Mouse (Mus musculus) kidney, postnatal 4 days (tissue): ENCODE results near the gene Dera.
A peak's percentile ranks its signal among the peaks of the same experiment; 100 is the strongest.

Source experiments
- DNase-seq, 2 experiments: peaks; one replicate each; pipeline ENCODE4 v3.0.0; 2021; ENCODE audit warnings: mixed read lengths in 2 of 2

The Dera gene

DNA sequence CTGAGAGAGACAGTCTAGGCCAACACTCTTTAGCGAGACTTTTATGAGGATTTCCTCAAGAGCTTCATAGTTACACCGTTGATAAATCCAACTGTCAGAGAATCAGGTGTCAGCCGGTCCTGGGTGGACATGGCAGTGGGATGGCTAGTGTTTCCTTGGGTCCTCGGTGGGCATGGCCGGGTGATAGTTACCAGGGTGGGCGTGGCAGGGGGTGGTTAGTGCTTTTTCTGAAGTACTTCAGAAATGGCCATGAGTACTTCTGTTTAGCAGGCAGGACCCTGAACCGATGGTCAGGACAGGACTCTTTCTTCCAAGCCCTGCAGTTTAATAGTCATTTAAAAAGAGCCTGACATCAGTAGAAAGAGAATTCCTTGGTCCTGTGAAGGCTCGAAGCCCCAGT lies 52.5 kb downstream of the Dera start:
- no peak for DNase-seq

DNA sequence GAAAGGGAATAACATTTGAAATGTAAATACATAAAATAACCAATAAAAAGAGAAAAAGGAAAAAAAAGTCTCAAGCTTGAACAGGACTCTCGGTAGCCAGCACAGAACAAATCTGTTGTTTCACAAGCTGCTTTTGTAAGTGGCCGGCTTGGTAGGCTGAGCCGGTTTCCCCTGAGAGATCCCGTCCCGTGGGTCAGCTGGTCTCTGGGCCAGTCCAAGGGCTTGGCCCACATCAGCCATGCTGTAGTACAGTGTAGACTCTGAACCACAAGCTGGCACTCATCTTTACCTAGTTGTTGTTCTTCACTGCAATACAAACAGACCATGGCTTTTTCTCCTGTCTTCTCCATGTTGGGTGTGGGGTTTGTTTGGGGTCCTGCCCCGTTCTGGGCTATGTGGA lies 53.0 kb downstream of the Dera start:
- DNase-seq = no peak

DNA sequence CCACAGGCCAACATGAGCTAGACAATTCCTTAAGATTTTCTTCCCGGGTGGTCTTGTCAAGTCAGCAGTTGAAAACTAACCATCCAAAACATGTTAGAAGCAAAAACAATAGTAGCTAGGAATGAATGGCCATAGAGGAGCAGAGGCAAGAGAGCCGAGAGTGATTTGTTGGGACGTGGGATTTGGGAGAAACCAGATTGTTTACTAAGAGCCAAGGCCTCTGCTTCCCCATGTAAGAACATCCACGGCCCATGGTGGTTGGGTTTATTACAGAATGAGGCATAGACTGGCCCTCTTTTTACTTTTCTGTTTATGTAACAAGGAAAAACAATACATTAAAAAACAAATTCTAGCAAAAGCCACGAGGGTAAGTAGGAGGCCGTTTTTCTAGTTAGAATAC lies 54.4 kb downstream of the Dera start:
- no peak for DNase-seq

DNA sequence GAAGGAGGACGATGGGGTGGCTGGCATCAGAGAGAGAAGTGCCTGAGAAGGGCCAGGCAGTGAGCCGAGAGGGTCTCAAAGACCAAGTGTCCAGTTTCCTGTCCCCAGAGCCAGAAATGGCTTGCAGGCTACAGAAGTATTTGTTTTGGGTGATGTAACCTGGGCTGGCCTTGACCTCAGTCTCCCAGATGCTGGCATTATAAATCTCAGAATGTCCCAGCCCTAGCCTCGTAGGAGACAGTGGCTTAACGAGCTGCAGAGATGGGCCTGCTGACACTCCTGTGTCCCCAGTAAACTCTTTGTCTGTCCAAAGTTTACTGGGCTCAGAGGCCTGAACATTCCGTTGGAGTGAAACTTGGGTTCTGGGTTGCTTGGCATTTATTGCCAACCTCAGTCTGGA lies 55.8 kb downstream of the Dera start:
- DNase-seq = no peak

DNA sequence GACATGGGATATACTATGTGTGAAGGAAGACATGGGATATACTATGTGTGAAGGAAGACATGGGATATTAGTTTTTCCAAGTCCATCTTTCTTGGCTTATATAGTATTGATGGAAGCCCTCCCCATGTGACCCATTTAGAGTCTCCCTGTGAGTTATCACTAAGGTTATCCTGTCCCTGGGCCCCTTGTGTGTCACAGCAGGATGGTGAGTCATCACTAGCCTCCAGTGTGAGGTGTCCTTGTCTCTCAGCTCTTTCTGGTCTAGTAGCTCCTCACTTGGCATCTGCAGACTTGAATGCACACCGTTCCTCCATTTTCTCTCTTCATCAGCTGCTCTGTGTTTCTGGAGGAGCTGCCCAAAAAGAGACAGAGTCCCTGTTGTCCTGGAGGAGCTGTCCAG lies 59.7 kb downstream of the Dera start:
- no peak for DNase-seq

DNA sequence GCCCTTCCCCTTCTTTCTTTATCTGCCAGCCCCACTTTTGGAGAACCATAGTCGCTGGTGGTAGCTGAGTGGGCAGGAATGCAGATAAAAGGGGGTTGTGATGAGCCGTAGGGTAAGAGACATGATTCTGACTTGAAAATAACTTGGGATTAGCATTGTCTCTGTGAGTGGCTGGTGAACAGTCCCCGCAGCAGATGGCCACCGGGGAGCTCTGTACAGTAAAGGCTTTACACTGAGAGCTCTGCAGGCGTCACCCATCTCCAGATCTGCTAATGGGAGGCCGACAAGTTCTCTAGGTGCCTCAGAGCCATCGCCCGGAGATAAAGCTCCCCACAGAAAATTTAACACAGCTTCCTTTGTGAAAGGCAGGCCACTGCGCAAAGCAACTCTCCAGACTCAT lies 62.2 kb downstream of the Dera start:
- no peak for DNase-seq

DNA sequence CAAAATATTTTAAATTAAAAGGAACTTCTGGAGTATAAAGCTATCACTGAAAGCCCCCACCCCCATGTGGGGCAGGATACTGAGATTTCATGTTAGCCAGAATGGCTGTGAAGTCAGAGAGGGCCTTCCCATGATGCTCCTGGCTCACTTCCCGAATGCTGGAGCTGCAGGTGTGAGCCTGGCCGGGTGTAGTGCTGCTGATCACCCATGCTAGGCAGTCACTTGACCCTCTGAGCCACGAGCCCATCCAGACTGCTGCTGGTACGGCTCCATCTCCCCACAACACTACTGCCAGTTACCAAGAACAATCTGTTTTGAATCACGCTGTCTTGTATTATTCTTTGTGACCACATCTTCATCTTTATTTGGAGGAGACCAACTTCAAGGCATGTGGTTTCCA lies 68.2 kb downstream of the Dera start:
- DNase-seq = no peak

DNA sequence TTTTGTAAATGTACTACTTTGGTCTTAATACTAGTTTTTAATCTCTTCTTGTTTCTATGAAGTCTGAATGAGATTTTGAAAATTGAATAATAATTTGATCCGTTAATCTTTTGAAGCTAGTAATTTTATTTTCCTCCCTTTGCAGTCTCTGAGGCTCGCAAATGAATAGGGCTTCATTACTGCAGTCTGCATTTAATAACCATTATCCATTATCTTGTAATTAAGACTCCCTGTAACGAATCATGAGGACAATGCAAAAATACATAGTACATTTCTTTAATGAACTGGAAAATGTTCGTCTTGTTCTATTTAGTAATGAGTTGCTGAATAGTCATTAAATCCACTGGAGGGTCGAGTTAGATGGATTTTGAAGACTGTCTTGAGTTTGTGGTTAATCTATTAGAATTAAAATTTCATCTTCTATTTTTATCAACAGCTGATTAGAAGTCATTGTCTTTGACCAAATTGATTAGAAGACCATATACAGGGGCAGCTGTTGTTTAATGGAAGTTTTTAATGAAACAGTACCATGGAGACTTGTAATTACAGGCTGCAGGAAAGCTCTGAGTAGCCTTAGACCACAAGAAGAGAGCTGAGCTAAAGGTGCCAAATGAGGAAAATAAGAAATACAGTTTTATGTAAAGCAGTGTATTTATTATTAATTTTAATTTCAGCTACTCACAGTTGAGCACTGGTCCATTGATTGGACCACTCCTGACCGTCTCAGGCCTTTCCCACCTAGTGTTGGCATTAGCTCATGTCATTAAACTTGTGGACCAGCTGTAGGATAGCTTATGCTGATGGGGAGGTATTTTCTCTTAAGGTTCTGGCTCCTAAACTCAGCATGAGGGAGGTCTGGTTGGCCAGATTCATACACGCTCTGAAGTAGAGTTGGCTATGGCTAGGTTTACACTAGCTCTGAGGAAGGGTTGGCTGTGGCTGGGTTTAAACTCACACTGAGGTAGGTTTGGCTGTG lies 70.0 kb downstream of the Dera start:
- DNase-seq = no peak

DNA sequence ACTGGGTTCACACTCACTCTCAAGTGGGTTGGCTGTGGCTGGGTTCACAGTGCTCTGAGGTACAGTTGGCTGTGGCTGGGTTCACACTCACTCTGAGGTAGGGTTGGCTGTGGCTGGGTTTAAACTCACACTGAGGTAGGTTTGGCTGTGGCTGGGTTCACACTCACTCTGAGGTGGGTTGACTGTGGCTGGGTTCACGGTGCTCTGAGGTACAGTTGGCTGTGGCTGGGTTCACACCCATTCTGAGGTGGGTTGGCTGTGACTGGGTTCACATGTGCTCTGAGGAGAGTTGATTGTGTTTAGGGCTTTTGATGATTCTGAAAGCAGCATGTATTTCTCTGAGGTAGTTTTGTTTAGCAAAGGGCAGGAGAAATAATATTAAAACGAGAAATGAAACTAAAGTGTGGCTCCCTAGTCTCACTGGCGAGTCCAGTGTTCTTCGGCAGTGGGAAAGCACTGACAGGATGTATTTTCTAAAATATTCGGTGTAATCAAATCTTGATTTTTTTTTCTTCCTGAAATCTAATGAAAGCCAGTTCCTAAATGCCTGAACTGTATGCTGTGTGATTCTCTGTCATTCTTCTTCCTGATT lies 70.8 kb downstream of the Dera start:
- no peak for DNase-seq

DNA sequence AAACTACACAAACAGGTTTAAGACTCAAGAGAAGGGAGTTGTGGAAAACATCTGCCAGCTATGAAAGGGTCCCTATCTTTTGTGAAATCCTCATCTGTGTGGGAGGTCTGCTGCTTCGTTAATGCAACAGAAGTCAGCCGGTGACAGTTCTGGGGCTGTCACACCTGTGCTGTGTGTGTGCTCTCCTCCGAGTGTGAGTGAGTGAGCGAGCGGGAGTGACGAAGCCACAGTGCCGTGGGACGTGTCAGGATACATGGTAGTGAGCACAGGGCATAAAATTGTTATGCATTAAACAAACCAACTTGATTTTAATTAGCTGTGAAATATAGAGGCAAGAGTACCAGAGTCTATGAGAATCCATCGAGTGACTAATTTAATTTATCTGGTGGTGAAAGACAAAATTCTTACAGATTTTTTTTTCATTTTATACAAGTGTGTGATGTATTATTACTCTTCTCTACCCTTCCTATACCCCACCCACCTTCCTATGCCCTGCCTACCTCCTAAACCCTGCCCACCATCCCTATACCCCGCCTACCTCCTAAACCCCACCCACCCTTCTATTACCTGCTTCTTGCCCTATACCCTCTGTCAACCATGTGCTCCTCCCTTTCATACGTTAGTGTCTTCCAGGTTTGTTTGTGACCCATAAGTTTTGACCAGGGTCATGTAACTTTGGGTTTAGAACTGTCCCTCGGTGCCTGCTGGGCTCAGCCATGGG lies 74.9 kb downstream of the Dera start:
- DNase-seq = no peak

DNA sequence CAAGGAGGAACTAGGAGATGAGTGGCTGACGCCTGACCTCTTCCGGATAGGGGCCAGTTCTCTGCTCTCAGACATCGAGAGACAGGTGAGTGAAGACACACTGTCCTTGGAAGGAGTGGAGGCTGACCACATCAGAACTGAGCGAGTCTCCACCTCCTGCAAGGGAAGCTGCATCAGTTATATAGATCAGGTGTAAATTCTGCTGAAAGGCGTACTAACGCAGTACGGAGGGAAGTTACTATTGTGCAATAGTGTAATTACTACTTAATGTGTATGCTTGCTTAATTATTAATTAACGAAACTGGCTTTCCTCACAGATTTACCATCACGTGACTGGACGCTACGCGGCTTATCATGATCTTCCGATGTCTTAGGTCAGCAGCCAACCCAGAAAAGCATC lies 82.5 kb downstream of the Dera start:
- no peak for DNase-seq

DNA sequence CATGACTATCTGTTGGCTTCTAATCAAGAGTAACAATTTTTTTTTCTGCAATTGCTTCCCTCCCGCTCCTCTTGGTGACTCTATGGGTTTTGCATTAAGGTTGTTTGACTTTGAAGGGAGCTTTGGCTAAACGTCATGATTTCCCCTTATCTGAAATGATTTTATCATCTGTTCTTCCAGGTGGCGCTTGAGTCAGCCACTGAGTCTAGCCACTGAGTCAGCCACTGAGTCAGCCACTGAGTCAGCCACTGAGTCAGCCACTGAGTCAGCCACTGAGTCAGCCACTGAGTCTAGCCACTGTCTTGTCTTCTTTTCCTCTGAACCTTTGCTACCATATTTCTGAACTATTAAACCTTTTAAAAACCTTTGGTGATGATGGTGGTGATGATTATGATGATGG lies 89.0 kb downstream of the Dera start:
- no peak for DNase-seq

DNA sequence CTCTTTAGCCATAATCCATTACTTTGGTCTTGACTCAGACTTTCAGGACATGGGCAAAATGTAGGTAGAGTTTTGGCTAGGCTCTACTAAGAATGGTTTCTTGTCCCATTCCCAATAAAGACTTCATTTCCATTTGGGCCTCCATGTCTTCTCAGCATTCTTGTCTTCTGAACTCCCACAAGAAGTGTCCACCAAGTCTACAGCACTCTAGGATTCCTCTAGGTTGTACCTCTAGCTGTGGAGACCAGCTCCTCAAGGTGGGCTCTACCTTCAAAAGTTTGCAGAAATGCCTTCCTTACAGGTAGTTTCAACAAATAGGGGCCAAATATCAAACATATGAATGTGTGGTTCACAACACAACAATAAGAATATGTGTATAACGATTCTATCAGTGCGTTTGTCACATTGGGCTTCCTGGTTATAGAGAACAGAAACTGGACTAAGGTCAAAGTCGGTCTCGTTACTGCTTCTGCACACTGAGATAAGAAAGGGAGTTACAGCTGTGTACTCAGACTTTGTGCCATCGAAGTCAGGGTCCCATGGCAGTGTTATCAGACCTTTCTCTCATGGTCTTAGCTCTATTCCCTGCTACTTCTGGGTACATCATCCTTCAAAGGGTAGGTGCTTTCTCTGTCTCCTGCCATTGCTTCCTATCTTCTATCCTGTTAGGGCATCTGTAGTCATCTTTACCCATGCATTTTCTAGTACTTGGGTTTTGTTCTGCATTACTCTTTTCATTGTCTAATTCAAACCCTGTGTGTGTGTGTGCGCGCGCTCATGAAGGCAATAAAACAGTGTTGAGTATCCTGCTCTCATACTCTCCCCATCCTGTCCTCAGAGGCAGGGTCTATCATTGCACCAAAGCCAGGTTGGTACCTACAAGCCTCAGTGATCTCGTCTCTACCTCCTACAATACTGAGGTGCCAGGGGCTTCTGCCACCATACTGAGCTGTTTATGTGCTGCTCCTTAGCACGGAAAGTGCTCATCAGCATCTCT lies 103.2 kb downstream of the Dera start:
- DNase-seq = no peak

DNA sequence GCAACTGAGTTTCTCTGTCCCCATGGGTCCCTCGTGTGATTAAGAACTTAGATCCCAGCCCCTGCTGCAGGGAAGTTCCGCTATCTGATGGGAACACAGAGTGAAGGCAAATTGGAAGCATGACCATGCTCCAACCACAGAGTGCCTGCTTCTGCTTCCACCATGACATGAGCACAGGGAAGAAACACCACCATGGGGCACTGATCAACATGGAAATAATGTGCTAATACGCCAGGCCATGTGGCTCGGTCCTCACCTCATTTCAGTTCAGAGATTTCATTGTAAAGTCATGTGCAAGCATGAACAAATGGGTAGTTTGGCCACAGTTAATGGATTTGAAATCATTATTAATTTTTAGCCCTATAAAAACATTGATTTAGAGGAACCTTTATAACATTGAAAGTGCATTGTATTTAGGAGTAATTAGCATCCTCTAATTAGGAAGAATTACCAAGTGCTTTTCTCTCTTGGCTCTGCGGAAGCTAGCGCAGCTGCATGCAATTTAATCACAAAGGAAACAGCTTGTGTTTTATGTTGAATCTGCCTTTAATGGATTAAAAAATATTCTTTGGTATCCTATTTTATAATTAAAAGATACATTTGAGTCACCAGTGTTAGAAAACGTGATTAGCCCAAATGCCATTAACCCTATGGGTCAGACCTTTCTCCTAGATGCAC lies 115.7 kb downstream of the Dera start:
- no peak for DNase-seq

DNA sequence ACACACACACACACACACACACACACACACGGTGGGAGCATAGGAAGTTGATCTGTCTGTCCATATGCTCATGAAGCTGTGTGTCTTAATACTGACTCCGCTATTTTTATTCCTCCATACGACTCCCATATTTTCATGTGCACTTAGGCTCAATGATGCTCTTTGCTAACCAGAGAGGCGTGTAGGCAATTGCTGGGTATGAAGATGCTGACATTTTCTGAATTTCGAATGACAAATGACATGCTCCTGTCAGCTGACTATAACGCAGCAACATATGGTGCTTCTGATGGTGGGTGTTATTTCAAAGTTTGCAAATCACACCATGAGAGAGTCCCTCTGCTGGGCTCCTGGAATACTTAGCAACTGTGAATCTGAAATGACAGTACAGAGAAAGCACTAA lies 116.3 kb downstream of the Dera start:
- DNase-seq = no peak

DNA sequence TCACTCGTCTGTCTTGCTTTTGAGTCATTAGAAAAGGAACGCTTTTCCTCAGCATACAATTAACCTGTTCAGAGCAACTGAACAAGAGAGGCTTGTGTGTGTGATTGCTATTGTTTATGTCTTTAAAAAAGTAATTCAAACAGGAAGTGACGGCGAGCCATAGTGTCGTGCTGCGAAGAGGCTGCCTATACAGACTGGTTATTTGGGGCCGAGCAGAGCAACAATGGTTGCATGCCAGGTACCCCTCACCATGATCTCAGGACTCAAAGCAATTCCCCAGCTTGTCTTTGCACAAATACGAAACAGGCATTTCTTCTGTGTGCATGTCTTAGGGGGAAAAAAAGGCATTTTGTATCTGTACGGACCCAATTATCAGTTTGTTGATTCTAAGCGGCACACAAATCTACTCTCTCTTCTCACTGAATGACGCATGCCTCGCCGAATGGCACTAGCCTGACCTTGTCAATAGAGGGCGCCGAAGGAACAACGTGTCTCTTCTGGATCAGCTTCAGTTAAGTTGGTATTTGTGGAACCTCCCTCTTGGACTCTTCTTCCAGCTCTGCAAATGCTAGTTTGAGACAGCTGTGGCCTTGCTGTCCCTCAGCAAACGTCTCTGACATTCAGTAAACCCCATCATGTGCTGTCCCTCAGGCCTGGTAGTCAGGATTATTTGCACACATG lies 117.8 kb downstream of the Dera start:
- peak; percentile 71 to 74 for DNase-seq

DNA sequence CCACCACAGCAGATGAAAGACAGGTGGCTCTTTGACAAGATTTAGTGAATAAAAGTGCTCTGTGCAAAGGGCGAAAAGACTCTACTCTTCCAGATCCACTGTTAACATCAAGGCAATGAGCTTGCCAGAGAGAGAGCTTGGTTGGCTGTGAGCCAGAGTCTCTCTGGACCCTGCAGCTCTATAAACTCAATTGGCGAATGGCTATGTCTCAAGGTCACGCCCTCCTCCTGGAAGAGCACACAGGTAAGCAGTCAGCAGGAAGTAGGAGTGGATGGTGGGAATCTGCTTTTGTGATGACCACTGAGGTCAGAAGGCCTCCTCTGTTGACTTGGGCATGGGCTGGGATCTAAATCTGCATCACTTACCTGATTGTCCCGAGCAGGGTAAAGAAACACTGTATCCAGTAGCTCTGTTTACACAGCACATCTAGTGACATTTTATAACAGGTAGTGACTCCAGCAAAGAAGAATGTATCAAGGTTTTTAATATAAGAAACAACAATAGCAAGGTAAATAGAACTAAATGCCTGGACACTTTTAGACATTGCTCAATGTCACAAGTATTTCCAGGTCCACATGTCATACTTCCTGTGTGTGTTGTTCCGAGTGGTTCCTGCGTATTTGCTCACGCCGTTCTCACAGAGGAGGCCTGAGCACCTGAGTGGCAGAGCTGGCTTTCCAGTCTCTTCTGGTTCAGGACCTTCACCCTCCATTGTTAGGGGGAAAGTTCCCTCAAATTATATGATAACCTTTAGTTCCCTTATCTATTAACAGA lies 120.3 kb downstream of the Dera start:
- no peak for DNase-seq

DNA sequence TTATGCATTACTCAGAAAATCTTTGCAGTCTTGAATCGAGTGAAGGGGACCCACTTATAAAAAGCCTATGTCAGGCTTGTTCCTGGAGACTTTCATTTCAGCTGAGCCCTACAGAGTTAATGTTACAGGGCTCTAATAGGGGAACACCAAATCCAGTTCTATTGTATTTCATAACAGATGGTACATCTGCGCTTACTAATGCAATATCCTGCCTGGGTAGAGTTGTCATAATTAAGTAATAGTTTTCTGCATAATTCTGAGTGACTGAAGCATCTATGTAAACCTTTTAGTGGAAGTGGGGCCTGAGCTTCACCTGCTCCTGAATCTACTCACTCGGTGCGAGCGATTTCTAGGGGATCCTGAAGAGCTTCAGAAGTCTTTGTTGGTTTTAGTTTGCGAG lies 131.3 kb downstream of the Dera start:
- DNase-seq = no peak

DNA sequence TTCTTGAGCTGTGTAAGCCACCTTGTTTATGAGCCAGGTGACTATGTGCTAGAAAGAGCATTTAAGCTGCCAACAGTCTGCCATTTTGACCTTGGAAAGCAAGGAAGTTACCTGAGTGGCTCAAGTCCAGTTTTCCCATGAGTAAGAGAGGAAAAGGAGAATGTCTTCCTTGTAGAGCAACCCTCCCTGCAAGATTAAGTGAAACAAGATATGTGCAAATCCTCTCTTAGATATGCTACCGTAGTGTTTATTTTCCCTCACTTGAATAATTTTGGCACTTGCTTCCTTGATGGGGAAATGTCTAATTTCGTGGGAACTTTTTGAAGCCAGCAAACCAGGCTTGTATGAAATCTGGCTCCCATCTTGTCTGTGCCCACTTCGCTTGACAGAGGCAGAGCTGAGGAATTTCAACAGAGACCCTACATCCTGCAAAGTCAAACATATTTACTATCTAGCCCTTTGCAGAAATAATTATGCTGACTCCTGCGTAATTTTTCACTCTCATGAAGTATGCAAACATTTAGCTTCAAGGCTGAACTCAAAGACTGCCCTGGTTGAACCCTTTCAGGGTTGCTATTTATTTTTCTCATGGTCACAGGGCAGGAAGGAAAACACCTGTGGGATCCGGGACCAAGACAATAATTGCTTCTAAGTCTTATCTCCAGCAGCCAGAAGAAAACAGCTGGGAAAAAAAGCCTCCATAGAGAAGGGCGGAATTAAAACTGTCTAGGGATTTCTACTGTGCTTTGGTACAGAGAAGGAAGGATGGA lies 132.0 kb downstream of the Dera start:
- DNase-seq = no peak

DNA sequence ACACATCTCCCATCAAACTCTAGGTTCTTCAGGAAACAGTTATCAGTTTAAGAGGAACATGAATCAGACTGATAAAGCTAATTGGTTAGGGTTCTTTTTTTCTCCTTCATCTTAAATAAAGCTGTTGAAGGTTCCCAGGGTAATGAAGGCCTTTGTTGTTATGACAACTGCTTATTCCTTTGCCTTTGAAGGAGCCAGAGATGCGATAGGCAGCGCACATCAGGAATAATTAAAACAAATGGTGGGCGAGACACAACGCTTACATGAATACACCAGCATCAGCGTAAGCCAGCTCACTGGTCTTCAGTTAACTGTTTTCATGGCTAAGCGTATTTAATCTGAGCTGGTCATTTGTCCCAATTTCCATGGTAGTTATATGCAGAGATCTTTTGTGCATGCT lies 132.9 kb downstream of the Dera start:
- DNase-seq = no peak
